In genomic region chr17:45505941-45506465, GRCm38 (mm10) we compare ENCODE assay signal across 9 mouse cellular contexts. TPM values are rescaled to one million over a fixed set of nuclear protein-coding genes. Genes with fewer than 3 reads are reported as not detected.
DNase-seq lines count a peak whose midpoint lies in the region; ATAC-seq and TF ChIP-seq lines count a peak whose summit lies in the region.
"Had no signal": no experiment of that assay in that cellular context is flagged by ENCODE, and none has a peak within 500 bp of the region (broad histone marks: within the 10 kb centered on the region; RNA-seq: fewer than 3 reads in every experiment).

No protein-coding gene starts in this region.

- peak overlapping the region; percentile 46; the same call in 1 of the 2 replicates for H3K4me2 ChIP-seq in embryonic facial prominence, embryonic 15.5 days (replicated peaks)
- H3K4me2 ChIP-seq in midbrain, embryonic 13.5 days (replicated peaks): no peak overlapping the region

- H3K4me1 ChIP-seq in erythroblast, embryonic 14.5 days (ENCODE audit: control insufficient read depth): peaks cover 22% of the 10 kb centered on the region
- 0 out of 2 replicates have a peak, but pooled peaks cover 2% of the 10 kb centered on the region for H3K4me1 ChIP-seq in lung, adult 2 months (ENCODE audit: control insufficient read depth, insufficient read depth, low read length)
- H3K4me1 ChIP-seq in embryonic facial prominence, embryonic 15.5 days: peaks cover 9% of the 10 kb centered on the region; the same call in 1 of the 2 replicates
- H3K4me1 ChIP-seq in midbrain, embryonic 13.5 days (replicated peaks): peaks cover 11% of the 10 kb centered on the region

- no peak for TF ChIP-seq POLR2A in lung, adult 2 months (IDR thresholded peaks at IDR 0.05; ENCODE audit: borderline replicate concordance, extremely low read depth, low read depth, low read length)

- WGBS in lung, adult 2 months: 60% methylated on average over 6 of the region's 6 CpGs
- 58% methylated on average over 6 of the region's 6 CpGs for WGBS in embryonic facial prominence, embryonic 15.5 days
- 74% methylated on average over 6 of the region's 6 CpGs for WGBS in midbrain, embryonic 13.5 days

- H3K27ac ChIP-seq in embryonic facial prominence, embryonic 15.5 days (replicated peaks): no peak overlapping the region
- no peak overlapping the region for H3K27ac ChIP-seq in midbrain, embryonic 13.5 days

- peak overlapping the region; percentile 92 for H3K4me3 ChIP-seq in erythroblast, embryonic 14.5 days (replicated peaks)
- no peak overlapping the region for H3K4me3 ChIP-seq in lung, adult 2 months (replicated peaks; ENCODE audit: extremely low read depth, low read depth, low read length)
- no peak overlapping the region for H3K4me3 ChIP-seq in embryonic facial prominence, embryonic 15.5 days (replicated peaks)
- H3K4me3 ChIP-seq in midbrain, embryonic 13.5 days (replicated peaks): no peak overlapping the region

- H3K36me3 ChIP-seq in erythroblast, embryonic 14.5 days (ENCODE audit: control insufficient read depth): peaks cover 20% of the 10 kb centered on the region
- H3K36me3 ChIP-seq in embryonic facial prominence, embryonic 15.5 days: peaks cover 23% of the 10 kb centered on the region
- peaks cover 25% of the 10 kb centered on the region for H3K36me3 ChIP-seq in midbrain, embryonic 13.5 days

- H3K9ac ChIP-seq in embryonic facial prominence, embryonic 15.5 days: no peak overlapping the region
- H3K9ac ChIP-seq in midbrain, embryonic 13.5 days (replicated peaks): no peak overlapping the region

- H3K9me3 ChIP-seq in erythroblast, embryonic 14.5 days (ENCODE audit: control insufficient read depth, low read length): no peaks in the 10 kb centered on the region
- no peaks in the 10 kb centered on the region for H3K9me3 ChIP-seq in embryonic facial prominence, embryonic 15.5 days (replicated peaks)
- no peaks in the 10 kb centered on the region for H3K9me3 ChIP-seq in midbrain, embryonic 13.5 days

- no peak for DNase-seq in lung, adult 2 months
- no peak for DNase-seq in lung, postnatal 14 days
- no peak for DNase-seq in frontal cortex, postnatal 14 days (ENCODE audit: low spot score in 2 of 2)

- TF ChIP-seq CTCF in lung, adult 2 months (IDR thresholded peaks at IDR 0.05; ENCODE audit: insufficient read depth, low read length): 0 out of 2 replicates have a peak, but pooled peaks have one; percentile 4

- no peaks in the 10 kb centered on the region for H3K27me3 ChIP-seq in erythroblast, embryonic 14.5 days (ENCODE audit: control insufficient read depth)
- no peaks in the 10 kb centered on the region for H3K27me3 ChIP-seq in embryonic facial prominence, embryonic 15.5 days
- H3K27me3 ChIP-seq in midbrain, embryonic 13.5 days: no peaks in the 10 kb centered on the region

- ATAC-seq in erythroblast, adult 5-6 weeks (replicated peaks; ENCODE audit: low FRiP score, poor library complexity, severe bottlenecking): no peak
- no peak for ATAC-seq in embryonic facial prominence, embryonic 15.5 days (ENCODE audit: insufficient number of reproducible peaks, low FRiP score, low TSS enrichment, low read depth)
- peak; percentile 51 for ATAC-seq in midbrain, embryonic 13.5 days
- no peak for ATAC-seq in monocyte, adult 5-6 weeks (replicated peaks; ENCODE audit: insufficient number of reproducible peaks, low FRiP score, low TSS enrichment, poor library complexity, severe bottlenecking)

RNA-seq across cellular contexts. Expression of gene Aars2, which starts 0.6 kb away (rescaled TPM):
- polyA plus RNA-seq in erythroblast, embryonic 14.5 days (2012): 1.3 and 1.7 TPM in 2 replicates
- 2.7 TPM in 1 of 2 replicates, not detected in the other for total RNA-seq in erythroblast, adult 5-6 weeks (2015; ENCODE audit: low replicate concordance)
- 1.5 and 3.7 TPM in 2 replicates for total RNA-seq in erythroblast, adult 5-6 weeks (2017; ENCODE audit: low replicate concordance)
- polyA plus RNA-seq in lung, adult 2 months (2012; rRNA removed): 13.3 and 14.5 TPM in 2 replicates
- 15.8 and 16.6 TPM in 2 replicates for polyA plus RNA-seq in embryonic facial prominence, embryonic 15.5 days (2015; fragmentation: Nextera tagmentation; extraction: Ambion mirVana)
- 17.6 and 19.4 TPM in 2 replicates for polyA plus RNA-seq in midbrain, embryonic 13.5 days (2015; fragmentation: Nextera tagmentation; extraction: Ambion mirVana)
- 3.1 to 5.3 TPM (median 4.3 TPM) in 3 replicates for total RNA-seq in monocyte, adult 5-6 weeks (2017)

RNA-seq across cellular contexts. Expression of gene Tcte1, which starts 17.2 kb away (rescaled TPM):
- polyA plus RNA-seq in erythroblast, embryonic 14.5 days (2012): not detected in 2 replicates
- total RNA-seq in erythroblast, adult 5-6 weeks (2015; ENCODE audit: low replicate concordance): not detected in 2 replicates
- not detected in 2 replicates for total RNA-seq in erythroblast, adult 5-6 weeks (2017; ENCODE audit: low replicate concordance)
- 10.8 and 11.0 TPM in 2 replicates for polyA plus RNA-seq in lung, adult 2 months (2012; rRNA removed)
- polyA plus RNA-seq in embryonic facial prominence, embryonic 15.5 days (2015; fragmentation: Nextera tagmentation; extraction: Ambion mirVana): 3.2 and 6.2 TPM in 2 replicates
- polyA plus RNA-seq in midbrain, embryonic 13.5 days (2015; fragmentation: Nextera tagmentation; extraction: Ambion mirVana): 2.6 and 2.7 TPM in 2 replicates
- total RNA-seq in monocyte, adult 5-6 weeks (2017): not detected in 3 replicates
- total RNA-seq: adrenal gland, postnatal 10 days had no signal

RNA-seq across cellular contexts. Expression of gene Spats1, which starts 30.8 kb away (rescaled TPM):
- polyA plus RNA-seq in erythroblast, embryonic 14.5 days (2012): not detected in 2 replicates
- not detected in 2 replicates for total RNA-seq in erythroblast, adult 5-6 weeks (2015; ENCODE audit: low replicate concordance)
- total RNA-seq in erythroblast, adult 5-6 weeks (2017; ENCODE audit: low replicate concordance): 1.4 and 5.6 TPM in 2 replicates
- 0.04 TPM in 1 of 2 replicates, not detected in the other for polyA plus RNA-seq in lung, adult 2 months (2012; rRNA removed)
- 0.46 and 0.81 TPM in 2 replicates for polyA plus RNA-seq in embryonic facial prominence, embryonic 15.5 days (2015; fragmentation: Nextera tagmentation; extraction: Ambion mirVana)
- 1.4 TPM in 2 replicates for polyA plus RNA-seq in midbrain, embryonic 13.5 days (2015; fragmentation: Nextera tagmentation; extraction: Ambion mirVana)
- not detected in 3 replicates for total RNA-seq in monocyte, adult 5-6 weeks (2017)

RNA-seq across cellular contexts. Expression of gene Tmem151b, which starts 43.5 kb away (rescaled TPM):
- polyA plus RNA-seq in erythroblast, embryonic 14.5 days (2012): 0.01 TPM in 1 of 2 replicates, not detected in the other
- not detected in 2 replicates for total RNA-seq in erythroblast, adult 5-6 weeks (2015; ENCODE audit: low replicate concordance)
- not detected in 2 replicates for total RNA-seq in erythroblast, adult 5-6 weeks (2017; ENCODE audit: low replicate concordance)
- polyA plus RNA-seq in lung, adult 2 months (2012; rRNA removed): 0.11 and 0.17 TPM in 2 replicates
- polyA plus RNA-seq in embryonic facial prominence, embryonic 15.5 days (2015; fragmentation: Nextera tagmentation; extraction: Ambion mirVana): 3.9 and 4.7 TPM in 2 replicates
- 23.5 and 25.5 TPM in 2 replicates for polyA plus RNA-seq in midbrain, embryonic 13.5 days (2015; fragmentation: Nextera tagmentation; extraction: Ambion mirVana)
- total RNA-seq in monocyte, adult 5-6 weeks (2017): 0.10 to 0.32 TPM in 2 of 3 replicates, not detected in the other

RNA-seq across cellular contexts. Expression of gene Nfkbie, which starts 49.5 kb away (rescaled TPM):
- polyA plus RNA-seq in erythroblast, embryonic 14.5 days (2012): 0.02 and 0.06 TPM in 2 replicates
- total RNA-seq in erythroblast, adult 5-6 weeks (2015; ENCODE audit: low replicate concordance): 1.5 and 1.7 TPM in 2 replicates
- 1.1 and 1.5 TPM in 2 replicates for total RNA-seq in erythroblast, adult 5-6 weeks (2017; ENCODE audit: low replicate concordance)
- polyA plus RNA-seq in lung, adult 2 months (2012; rRNA removed): 7.2 and 7.8 TPM in 2 replicates
- 5.5 and 6.3 TPM in 2 replicates for polyA plus RNA-seq in embryonic facial prominence, embryonic 15.5 days (2015; fragmentation: Nextera tagmentation; extraction: Ambion mirVana)
- 5.2 and 7.1 TPM in 2 replicates for polyA plus RNA-seq in midbrain, embryonic 13.5 days (2015; fragmentation: Nextera tagmentation; extraction: Ambion mirVana)
- 55.6 to 60.0 TPM (median 55.9 TPM) in 3 replicates for total RNA-seq in monocyte, adult 5-6 weeks (2017)
